In the genomic region with DNA sequence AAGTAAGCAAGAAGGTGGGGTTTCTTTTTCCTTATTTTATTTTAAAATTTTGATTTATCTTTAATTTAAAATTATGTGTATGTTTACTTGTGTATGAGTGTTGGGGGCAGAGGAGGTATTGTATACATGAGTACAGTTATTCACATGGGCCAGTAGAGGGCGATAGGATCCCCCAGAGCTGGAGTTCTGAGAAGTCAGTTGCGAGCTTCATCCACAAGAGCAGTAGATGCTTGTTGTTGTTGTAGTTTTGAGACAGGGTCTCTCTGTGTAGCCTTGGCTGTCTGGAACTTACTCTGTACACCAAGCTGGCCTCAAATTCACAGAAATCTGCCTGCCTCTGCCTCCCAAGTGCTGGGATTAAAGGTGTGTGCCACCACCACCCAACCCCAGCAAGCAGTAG, we compare ENCODE assay signal across 8 mouse cellular contexts. TPM values are rescaled to one million over a fixed set of nuclear protein-coding genes. Genes with fewer than 3 reads are reported as not detected.
A peak's percentile ranks its signal among the peaks of the same experiment; 100 is the strongest.
DNase-seq lines count a peak whose midpoint lies in the region; ATAC-seq and TF ChIP-seq lines count a peak whose summit lies in the region.

No protein-coding gene starts in this region.

- no peak for TF ChIP-seq POLR2A in liver, adult 2 months (IDR thresholded peaks at IDR 0.05; ENCODE audit: extremely low read depth, insufficient read depth, low read length)

- peak; percentile 49 to 62 for DNase-seq in cerebellum, postnatal 10 days
- no peak for DNase-seq in cerebellum, adult 9-10 months
- DNase-seq in liver, adult 2 months (ENCODE audit: extremely low read depth, low read depth, low spot score) = peak; percentile 44
- DNase-seq in liver, embryonic 11.5 days (ENCODE audit: low spot score) = no peak
- DNase-seq in embryonic facial prominence, embryonic 10.5 days (ENCODE audit: low spot score) = peak; percentile 45
- peak; percentile 82 for DNase-seq in lung, embryonic 14.5 days
- DNase-seq in ovary, postnatal 36 days (ENCODE audit: low spot score) = no peak
- no peak for DNase-seq in frontal cortex, postnatal 25 days (ENCODE audit: low spot score in 2 of 2)

- no peaks in the 10 kb centered on the region for H3K4me1 ChIP-seq in liver, adult 2 months (ENCODE audit: control insufficient read depth, insufficient read depth, low read length)
- no peaks in the 10 kb centered on the region for H3K4me1 ChIP-seq in liver, embryonic 11.5 days (replicated peaks; ENCODE audit: control insufficient read depth, insufficient read depth, low read length)
- peaks cover 8% of the 10 kb centered on the region; the same call in 1 of the 2 replicates for H3K4me1 ChIP-seq in embryonic facial prominence, embryonic 10.5 days
- peaks cover 5% of the 10 kb centered on the region; the same call in 1 of the 2 replicates for H3K4me1 ChIP-seq in lung, embryonic 14.5 days (ENCODE audit: insufficient read depth)

- no peak overlapping the region for H3K9ac ChIP-seq in liver, adult 2 months (ENCODE audit: low read depth, low read length)
- no peak overlapping the region for H3K9ac ChIP-seq in liver, embryonic 11.5 days (ENCODE audit: low read depth, low read length)
- no peak overlapping the region for H3K9ac ChIP-seq in lung, embryonic 14.5 days

- H3K79me2 ChIP-seq in liver, adult 2 months (ENCODE audit: control insufficient read depth, insufficient read depth, low read length) = no peaks in the 10 kb centered on the region

- no peak overlapping the region for H3K27ac ChIP-seq in liver, adult 2 months (replicated peaks; ENCODE audit: insufficient read depth, low read depth, low read length)
- H3K27ac ChIP-seq in liver, embryonic 11.5 days (ENCODE audit: low read depth, low read length) = no peak overlapping the region
- no peak overlapping the region for H3K27ac ChIP-seq in embryonic facial prominence, embryonic 10.5 days (replicated peaks)
- H3K27ac ChIP-seq in lung, embryonic 14.5 days (ENCODE audit: low read depth) = no peak overlapping the region

- no peak overlapping the region for H3K4me2 ChIP-seq in liver, embryonic 11.5 days
- no peak overlapping the region; the same call in 1 of the 2 replicates for H3K4me2 ChIP-seq in lung, embryonic 14.5 days

- 19% methylated on average over 2 of the region's 2 CpGs for WGBS in liver, adult 2 months
- 17% methylated on average over 2 of the region's 2 CpGs for WGBS in liver, embryonic 11.5 days
- 10% methylated on average over 2 of the region's 2 CpGs for WGBS in embryonic facial prominence, embryonic 10.5 days
- 17% methylated on average over 2 of the region's 2 CpGs for WGBS in lung, embryonic 14.5 days

- H3K9me3 ChIP-seq in liver, embryonic 11.5 days (ENCODE audit: control insufficient read depth, low read length) = no peaks in the 10 kb centered on the region
- no peaks in the 10 kb centered on the region for H3K9me3 ChIP-seq in embryonic facial prominence, embryonic 10.5 days
- H3K9me3 ChIP-seq in lung, embryonic 14.5 days (ENCODE audit: low read depth, low read length) = no peaks in the 10 kb centered on the region

- no peak for ATAC-seq in liver, embryonic 11.5 days (replicated peaks; ENCODE audit: low FRiP score)
- peak; percentile 16; the same call in 1 of the 2 replicates for ATAC-seq in lung, embryonic 14.5 days (ENCODE audit: insufficient read depth)

- peak; percentile 55; the same call in 1 of the 2 replicates for TF ChIP-seq CTCF in liver, adult 2 months (IDR thresholded peaks at IDR 0.05; ENCODE audit: low read depth, low read length)
- TF ChIP-seq CTCF in lung, embryonic 14.5 days (IDR thresholded peaks at IDR 0.05; ENCODE audit: low read depth) = peak; percentile 64

- no peaks in the 10 kb centered on the region for H3K27me3 ChIP-seq in liver, adult 2 months (ENCODE audit: control insufficient read depth, insufficient read depth, low read length)
- H3K27me3 ChIP-seq in liver, embryonic 11.5 days (replicated peaks; ENCODE audit: control insufficient read depth, insufficient read depth, low read length) = no peaks in the 10 kb centered on the region
- H3K27me3 ChIP-seq in embryonic facial prominence, embryonic 10.5 days (replicated peaks; ENCODE audit: low read depth, poor library complexity, severe bottlenecking) = no peaks in the 10 kb centered on the region
- H3K27me3 ChIP-seq in lung, embryonic 14.5 days (ENCODE audit: insufficient read depth, low read length) = no peaks in the 10 kb centered on the region

- H3K36me3 ChIP-seq in liver, adult 2 months (ENCODE audit: control insufficient read depth, insufficient read depth, low read length) = no peaks in the 10 kb centered on the region
- no peaks in the 10 kb centered on the region for H3K36me3 ChIP-seq in liver, embryonic 11.5 days (ENCODE audit: control insufficient read depth, insufficient read depth, low read length)
- no peaks in the 10 kb centered on the region for H3K36me3 ChIP-seq in embryonic facial prominence, embryonic 10.5 days (replicated peaks)
- no peaks in the 10 kb centered on the region for H3K36me3 ChIP-seq in lung, embryonic 14.5 days (ENCODE audit: insufficient read depth)

- H3K4me3 ChIP-seq in liver, adult 2 months (ENCODE audit: insufficient read depth, low read depth, low read length) = no peak overlapping the region
- H3K4me3 ChIP-seq in liver, embryonic 11.5 days (ENCODE audit: low read depth, low read length) = no peak overlapping the region
- no peak overlapping the region for H3K4me3 ChIP-seq in embryonic facial prominence, embryonic 10.5 days
- no peak overlapping the region for H3K4me3 ChIP-seq in lung, embryonic 14.5 days (ENCODE audit: low read depth, low read length)

RNA-seq across cellular contexts. Expression of a gene that starts 23.8 kb away (rescaled TPM):
- 30.4 and 38.7 TPM in 2 replicates for total RNA-seq in liver, adult 2 months (2014; rRNA removed)
- polyA plus RNA-seq in liver, adult 2 months (2012; rRNA removed) = 7.8 and 8.1 TPM in 2 replicates
- polyA plus RNA-seq in liver, embryonic 11.5 days (2014; fragmentation: Nextera tagmentation; extraction: Ambion mirVana) = 174 and 183 TPM in 2 replicates
- polyA plus RNA-seq in embryonic facial prominence, embryonic 10.5 days (2016; fragmentation: Nextera tagmentation; extraction: Ambion mirVana) = 124 and 138 TPM in 2 replicates
- polyA plus RNA-seq in lung, embryonic 14.5 days (2014; fragmentation: Nextera tagmentation; extraction: Ambion mirVana) = 99.7 and 110 TPM in 2 replicates

Comparison
In these comparisons a context has a peak if more than half of its experiments do, and no peak if none do; other contexts are left out.
1. DNase-seq: peak in cerebellum, postnatal 10 days (2 of 2), liver, adult 2 months (single experiment), embryonic facial prominence, embryonic 10.5 days (single experiment) and lung, embryonic 14.5 days (single experiment); none in cerebellum, adult 9-10 months (single experiment), liver, embryonic 11.5 days (single experiment), ovary, postnatal 36 days (single experiment) and frontal cortex, postnatal 25 days (0 of 2).
2. RNA of a gene that starts 23.8 kb away (polyA plus RNA-seq): 174 to 183 TPM in liver, embryonic 11.5 days, 124 to 138 TPM in embryonic facial prominence, embryonic 10.5 days and 99.7 to 110 TPM in lung, embryonic 14.5 days; 7.8 to 8.1 TPM in liver, adult 2 months; every median in the first group is over 10 times any median in the second.